Mouse (Mus musculus): ENCODE measurements around the gene Fam49a. TPM values are rescaled to one million over a fixed set of nuclear protein-coding genes. Genes with fewer than 3 reads are reported as not detected.

Fam49a gene
- polyA plus RNA-seq, 1 experiment, result 10.1 TPM

DNA sequence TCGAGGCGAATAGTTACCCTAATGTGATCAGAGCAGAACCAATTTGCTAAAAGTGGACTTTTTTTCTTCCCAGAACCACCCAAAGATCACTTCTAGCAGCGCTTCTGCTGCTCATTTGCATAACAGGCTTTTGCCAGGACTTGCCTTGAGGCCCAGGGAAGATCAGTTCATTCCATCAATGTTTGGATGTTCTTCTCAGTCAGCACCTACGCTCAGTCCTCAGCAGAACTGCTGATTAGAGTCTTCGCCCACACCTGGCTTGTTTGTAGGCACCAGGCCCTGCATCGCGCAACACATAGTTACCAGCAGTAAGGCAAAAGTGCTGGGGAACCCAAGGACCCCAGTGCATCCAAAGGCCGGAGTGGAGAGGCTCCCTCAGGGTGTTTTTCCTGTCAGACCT lies 45.3 kb downstream of the Fam49a start:
- no peak for TF ChIP-seq CTCF (IDR thresholded peaks at IDR 0.05; ENCODE audit: low read depth, low read length)
- no peak for TF ChIP-seq POLR2A (IDR thresholded peaks at IDR 0.05; ENCODE audit: insufficient read depth, low read length)
- TF ChIP-seq EP300 (IDR thresholded peaks at IDR 0.05; ENCODE audit: insufficient read depth, low read depth, low read length), result no peak
- H3K9me3 ChIP-seq (replicated peaks; ENCODE audit: control insufficient read depth, insufficient read depth, low read length, poor library complexity, severe bottlenecking), result no peaks in the 10 kb centered on the region
- H3K4me3 ChIP-seq (ENCODE audit: low read depth, low read length), result no peak overlapping the region
- H3K9ac ChIP-seq (ENCODE audit: low read depth, poor library complexity, severe bottlenecking), result no peak overlapping the region
- no peaks in the 10 kb centered on the region for H3K36me3 ChIP-seq (ENCODE audit: control insufficient read depth, insufficient read depth, low read length, poor library complexity, severe bottlenecking)
- no peaks in the 10 kb centered on the region for H3K4me1 ChIP-seq (ENCODE audit: control insufficient read depth, insufficient read depth, low read length)
- H3K27ac ChIP-seq (ENCODE audit: insufficient read depth, low read length), result no peak overlapping the region
- no peaks in the 10 kb centered on the region for H3K27me3 ChIP-seq (ENCODE audit: control insufficient read depth, insufficient read depth, low read length, poor library complexity, severe bottlenecking)

DNA sequence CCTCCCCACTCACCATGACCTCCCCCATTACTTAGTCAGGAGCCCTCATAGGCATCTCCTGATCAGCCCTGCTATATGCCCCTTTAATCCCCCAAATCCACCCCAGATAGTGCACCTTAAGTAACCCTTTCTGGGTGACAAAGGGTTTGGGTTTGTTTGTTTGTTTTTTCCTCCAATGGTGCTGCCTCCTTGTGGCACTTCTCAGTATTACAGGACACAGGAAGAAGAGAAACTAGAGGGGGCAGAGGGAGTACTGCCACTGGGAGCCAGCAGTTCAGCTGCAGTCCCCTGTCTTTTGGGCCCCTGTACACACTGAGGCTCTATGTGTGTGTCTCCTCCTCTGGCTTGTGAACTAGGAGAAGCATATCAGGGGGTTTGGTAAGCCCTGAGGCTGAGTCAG lies 51.5 kb downstream of the Fam49a start:
- 0 out of 2 replicates have a peak overlapping the region, but pooled peaks have one; percentile 3 for H3K27ac ChIP-seq (ENCODE audit: insufficient read depth, low read length)
- no peak for TF ChIP-seq EP300 (IDR thresholded peaks at IDR 0.05; ENCODE audit: insufficient read depth, low read depth, low read length)
- peak; percentile 31 for TF ChIP-seq CTCF (IDR thresholded peaks at IDR 0.05; ENCODE audit: low read depth, low read length)
- H3K9me3 ChIP-seq (replicated peaks; ENCODE audit: control insufficient read depth, insufficient read depth, low read length, poor library complexity, severe bottlenecking), result no peaks in the 10 kb centered on the region
- H3K9ac ChIP-seq (ENCODE audit: low read depth, poor library complexity, severe bottlenecking), result no peak overlapping the region
- peaks cover 14% of the 10 kb centered on the region for H3K4me1 ChIP-seq (ENCODE audit: control insufficient read depth, insufficient read depth, low read length)
- H3K27me3 ChIP-seq (ENCODE audit: control insufficient read depth, insufficient read depth, low read length, poor library complexity, severe bottlenecking), result no peaks in the 10 kb centered on the region
- no peaks in the 10 kb centered on the region for H3K36me3 ChIP-seq (ENCODE audit: control insufficient read depth, insufficient read depth, low read length, poor library complexity, severe bottlenecking)
- no peak overlapping the region for H3K4me3 ChIP-seq (ENCODE audit: low read depth, low read length)

DNA sequence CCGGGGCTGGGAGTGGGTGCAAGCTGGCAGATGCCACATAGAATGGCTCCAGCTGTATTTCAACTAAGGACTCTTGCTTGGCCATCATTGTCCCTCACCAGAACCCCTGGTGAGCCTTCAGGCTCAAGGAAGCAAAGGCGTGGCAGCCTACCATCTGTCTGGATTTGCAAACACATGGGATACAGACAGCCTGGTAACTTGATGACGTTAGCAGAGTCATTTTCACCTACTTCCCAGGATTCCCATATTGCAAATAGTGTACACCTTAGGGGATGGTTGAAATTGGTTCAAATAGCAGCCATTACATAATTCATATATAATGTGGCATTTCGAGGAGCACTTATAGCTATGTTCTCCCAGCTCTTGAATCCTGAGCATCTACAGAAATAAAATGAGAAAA lies 52.0 kb downstream of the Fam49a start:
- 0 out of 2 replicates have a peak overlapping the region, but pooled peaks have one; percentile 33 for H3K27ac ChIP-seq (ENCODE audit: insufficient read depth, low read length)
- H3K4me3 ChIP-seq (ENCODE audit: low read depth, low read length), result no peak overlapping the region
- H3K36me3 ChIP-seq (ENCODE audit: control insufficient read depth, insufficient read depth, low read length, poor library complexity, severe bottlenecking), result no peaks in the 10 kb centered on the region
- TF ChIP-seq CTCF (IDR thresholded peaks at IDR 0.05; ENCODE audit: low read depth, low read length), result no peak
- no peak for TF ChIP-seq POLR2A (IDR thresholded peaks at IDR 0.05; ENCODE audit: insufficient read depth, low read length)
- TF ChIP-seq EP300 (IDR thresholded peaks at IDR 0.05; ENCODE audit: insufficient read depth, low read depth, low read length), result no peak
- no peak overlapping the region for H3K9ac ChIP-seq (ENCODE audit: low read depth, poor library complexity, severe bottlenecking)
- H3K4me1 ChIP-seq (ENCODE audit: control insufficient read depth, insufficient read depth, low read length), result peaks cover 14% of the 10 kb centered on the region
- no peaks in the 10 kb centered on the region for H3K9me3 ChIP-seq (replicated peaks; ENCODE audit: control insufficient read depth, insufficient read depth, low read length, poor library complexity, severe bottlenecking)
- H3K27me3 ChIP-seq (ENCODE audit: control insufficient read depth, insufficient read depth, low read length, poor library complexity, severe bottlenecking), result no peaks in the 10 kb centered on the region

DNA sequence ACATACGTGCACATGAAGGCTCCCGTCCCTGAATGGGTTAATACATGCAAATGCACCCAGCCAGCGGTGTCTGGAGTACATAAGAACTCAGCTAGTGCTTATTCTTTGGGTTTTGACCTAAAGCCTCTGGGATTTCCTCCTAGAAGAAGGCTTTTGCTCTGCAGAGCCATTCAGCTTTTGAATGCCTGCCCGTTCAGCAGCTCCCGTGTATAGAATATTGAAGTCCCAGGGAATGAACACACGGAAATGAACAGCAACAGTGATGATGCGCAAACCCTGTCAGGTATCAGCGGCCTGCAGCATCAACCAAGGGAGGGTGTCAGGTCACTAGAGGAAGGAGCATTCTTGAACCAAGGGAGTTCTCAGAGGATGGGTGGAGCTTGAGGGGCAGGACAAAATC lies 52.4 kb downstream of the Fam49a start:
- peak overlapping the region; percentile 33; the same call in 1 of the 2 replicates for H3K27ac ChIP-seq (ENCODE audit: insufficient read depth, low read length)

DNA sequence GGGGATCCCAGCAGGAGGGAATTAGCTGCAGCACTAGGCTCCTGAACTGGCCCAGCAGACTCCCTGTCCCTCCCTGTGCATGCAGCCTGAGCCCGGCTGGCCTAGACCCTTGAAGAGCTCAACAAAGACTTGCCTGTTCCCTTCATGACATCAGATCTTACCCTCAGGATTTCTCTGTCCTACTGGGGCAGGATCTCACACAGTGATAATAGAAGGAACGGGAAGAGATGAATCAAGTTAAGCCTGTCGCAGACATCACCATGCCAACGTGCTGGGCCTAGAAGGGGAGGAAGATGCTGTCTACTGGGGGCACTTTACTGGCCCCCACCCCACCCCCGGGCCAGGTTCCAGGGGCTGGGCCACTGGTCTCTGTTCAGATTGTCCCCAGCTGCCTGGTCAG lies 53.1 kb downstream of the Fam49a start:
- no peak for TF ChIP-seq CTCF (IDR thresholded peaks at IDR 0.05; ENCODE audit: low read depth, low read length)
- no peak for TF ChIP-seq EP300 (IDR thresholded peaks at IDR 0.05; ENCODE audit: insufficient read depth, low read depth, low read length)
- TF ChIP-seq POLR2A (IDR thresholded peaks at IDR 0.05; ENCODE audit: insufficient read depth, low read length), result no peak
- no peaks in the 10 kb centered on the region for H3K27me3 ChIP-seq (ENCODE audit: control insufficient read depth, insufficient read depth, low read length, poor library complexity, severe bottlenecking)
- H3K9ac ChIP-seq (ENCODE audit: low read depth, poor library complexity, severe bottlenecking), result no peak overlapping the region
- no peaks in the 10 kb centered on the region for H3K36me3 ChIP-seq (ENCODE audit: control insufficient read depth, insufficient read depth, low read length, poor library complexity, severe bottlenecking)
- H3K27ac ChIP-seq (ENCODE audit: insufficient read depth, low read length), result 0 out of 2 replicates have a peak overlapping the region, but pooled peaks have one; percentile 5
- no peak overlapping the region for H3K4me3 ChIP-seq (ENCODE audit: low read depth, low read length)
- H3K4me1 ChIP-seq (ENCODE audit: control insufficient read depth, insufficient read depth, low read length), result peaks cover 14% of the 10 kb centered on the region
- H3K9me3 ChIP-seq (replicated peaks; ENCODE audit: control insufficient read depth, insufficient read depth, low read length, poor library complexity, severe bottlenecking), result no peaks in the 10 kb centered on the region

More for the DNA sequence above, 52.4 kb downstream of the Fam49a start:
- Histone ChIP-seq H3K4me3 (ENCODE audit: low read depth, low read length) (no peak overlapping the region), H3K9ac (ENCODE audit: low read depth, poor library complexity, severe bottlenecking) (no peak overlapping the region), H3K9me3 (replicated peaks; ENCODE audit: control insufficient read depth, insufficient read depth, low read length, poor library complexity, severe bottlenecking) (no peaks in the 10 kb centered on the region), H3K27me3 (ENCODE audit: control insufficient read depth, insufficient read depth, low read length, poor library complexity, severe bottlenecking) (no peaks in the 10 kb centered on the region), H3K4me1 (ENCODE audit: control insufficient read depth, insufficient read depth, low read length) (peaks cover 14% of the 10 kb centered on the region), H3K36me3 (ENCODE audit: control insufficient read depth, insufficient read depth, low read length, poor library complexity, severe bottlenecking) (no peaks in the 10 kb centered on the region)
- TF ChIP-seq POLR2A (IDR thresholded peaks at IDR 0.05; ENCODE audit: insufficient read depth, low read length), result no peak
- no peak for TF ChIP-seq CTCF (IDR thresholded peaks at IDR 0.05; ENCODE audit: low read depth, low read length)
- TF ChIP-seq EP300 (IDR thresholded peaks at IDR 0.05; ENCODE audit: insufficient read depth, low read depth, low read length), result no peak

DNA sequence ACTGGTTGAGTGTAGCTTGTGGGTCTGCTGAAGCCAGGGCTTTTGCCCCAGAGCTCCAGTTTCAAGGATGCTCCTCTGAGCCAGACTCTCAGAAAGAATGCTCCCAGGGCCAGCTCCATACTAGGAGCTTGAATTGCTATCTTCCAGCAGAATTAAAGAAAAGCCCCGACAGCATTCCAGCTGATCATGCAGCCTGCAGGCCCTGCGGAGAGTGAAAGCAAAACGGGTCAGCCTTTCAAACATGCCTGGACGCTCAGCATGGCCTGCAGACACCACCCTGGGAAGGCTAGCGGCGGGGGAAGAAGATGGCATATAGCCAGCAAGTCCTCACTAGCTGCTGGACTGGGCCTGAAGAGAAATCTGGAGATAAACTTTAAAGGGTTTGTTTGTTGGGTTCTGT lies 55.0 kb downstream of the Fam49a start:
- TF ChIP-seq CTCF (IDR thresholded peaks at IDR 0.05; ENCODE audit: low read depth, low read length) (no peak), POLR2A (IDR thresholded peaks at IDR 0.05; ENCODE audit: insufficient read depth, low read length) (no peak)
- Histone ChIP-seq H3K4me1 (ENCODE audit: control insufficient read depth, insufficient read depth, low read length) (peaks cover 14% of the 10 kb centered on the region), H3K27ac (ENCODE audit: insufficient read depth, low read length) (no peak overlapping the region), H3K9me3 (replicated peaks; ENCODE audit: control insufficient read depth, insufficient read depth, low read length, poor library complexity, severe bottlenecking) (no peaks in the 10 kb centered on the region), H3K4me3 (ENCODE audit: low read depth, low read length) (no peak overlapping the region), H3K9ac (ENCODE audit: low read depth, poor library complexity, severe bottlenecking) (no peak overlapping the region), H3K27me3 (ENCODE audit: control insufficient read depth, insufficient read depth, low read length, poor library complexity, severe bottlenecking) (no peaks in the 10 kb centered on the region), H3K36me3 (ENCODE audit: control insufficient read depth, insufficient read depth, low read length, poor library complexity, severe bottlenecking) (no peaks in the 10 kb centered on the region)

Data from ES-Bruce4 (cell line).